Mouse (Mus musculus) adrenal gland, postnatal 14 days (tissue): Measurements from ENCODE around the gene Dyx1c1. TPM values are rescaled to one million over a fixed set of nuclear protein-coding genes. Genes with fewer than 3 reads are reported as not detected.

ENCODE experiments used
- DNase-seq: peaks from one replicate; pipeline ENCODE4 v3.0.0; 2021; ENCODE audit warnings: mixed read lengths
- total RNA-seq: library from RNA; stranded (reverse); gene quantifications from 2 replicates; pipeline ENCODE4 v1.2.3, GENCODE M21; 2021

Dyx1c1 gene
- total RNA-seq, 1 experiment from 2014 or later: 0.78 TPM

DNA sequence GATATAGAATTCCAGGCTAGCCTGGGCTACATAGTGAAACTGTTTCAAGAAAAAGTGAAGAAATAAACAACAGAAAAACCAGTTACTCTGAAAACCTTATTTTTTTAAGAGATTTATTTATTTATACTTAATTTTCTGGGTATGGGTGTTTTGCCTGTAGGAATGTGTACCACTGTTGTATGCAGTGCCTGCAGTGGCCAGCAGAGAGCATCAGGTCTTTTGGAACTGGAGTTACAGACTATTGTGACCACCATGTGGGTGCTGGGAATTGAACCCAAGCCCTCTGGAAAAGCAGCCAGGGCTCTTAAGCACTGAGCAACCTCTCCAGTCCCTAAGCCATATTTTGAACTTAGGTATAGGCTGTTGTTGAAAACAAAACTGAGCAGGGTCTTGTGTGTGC, 14.4 kb downstream of the Dyx1c1 start:
- DNase-seq: no peak

DNA sequence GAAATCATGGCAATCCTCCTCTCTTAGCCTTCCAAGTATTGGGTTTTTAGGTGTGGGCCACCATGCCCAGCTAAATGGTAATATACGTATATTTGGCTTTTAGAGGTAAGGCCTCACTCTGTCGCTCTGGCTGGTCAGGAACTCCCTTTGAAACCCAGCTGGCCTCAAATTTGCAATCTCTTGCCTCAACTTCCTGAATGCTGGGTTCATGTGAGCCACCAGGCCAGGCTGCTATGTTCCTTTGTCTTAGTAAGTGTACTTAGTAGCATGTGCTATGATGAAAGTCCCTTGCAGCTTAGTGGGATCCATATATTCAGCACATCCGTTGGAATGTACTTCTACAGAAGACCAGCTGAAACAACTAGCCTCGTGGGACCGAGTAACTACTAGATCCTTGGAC, 16.1 kb downstream of the Dyx1c1 start:
- DNase-seq: no peak

DNA sequence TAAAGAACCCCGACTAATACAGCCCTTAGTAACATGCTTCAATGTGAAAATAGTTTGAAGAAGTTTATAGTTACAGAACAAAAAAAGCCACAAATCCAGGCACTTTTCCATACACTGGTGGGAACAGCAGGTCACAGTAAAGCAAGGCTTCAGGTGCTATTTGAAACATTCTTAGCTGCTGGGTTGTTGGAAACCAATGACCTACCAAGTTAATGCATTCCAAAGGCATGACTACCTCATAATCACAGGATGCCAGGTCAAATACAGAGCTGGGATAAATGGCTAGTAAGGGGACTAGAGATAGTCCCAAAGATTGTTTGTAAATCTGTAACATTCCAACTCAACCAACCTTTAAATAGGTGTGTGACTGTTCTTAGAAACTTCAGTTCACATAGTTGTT, 16.7 kb downstream of the Dyx1c1 start:
- no peak for DNase-seq

DNA sequence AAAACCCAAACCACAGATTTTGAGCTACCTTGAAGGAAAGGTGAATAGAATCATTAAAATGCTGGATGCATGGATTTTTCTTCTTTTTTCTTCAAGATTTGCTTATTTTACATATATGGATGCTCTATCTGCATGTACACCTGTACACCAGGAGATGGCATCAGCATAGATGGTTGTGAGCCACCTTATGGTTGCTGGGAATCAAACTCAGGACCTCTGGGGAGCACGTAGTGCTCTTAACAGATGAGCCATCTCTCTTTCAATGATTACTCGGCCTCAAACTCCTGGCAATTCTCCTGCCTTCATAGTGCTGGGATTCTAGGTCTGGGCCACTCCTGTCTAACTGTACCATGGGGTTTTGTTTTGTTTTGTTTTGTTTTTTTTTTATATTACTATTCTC, 24.5 kb downstream of the Dyx1c1 start:
- DNase-seq: no peak

DNA sequence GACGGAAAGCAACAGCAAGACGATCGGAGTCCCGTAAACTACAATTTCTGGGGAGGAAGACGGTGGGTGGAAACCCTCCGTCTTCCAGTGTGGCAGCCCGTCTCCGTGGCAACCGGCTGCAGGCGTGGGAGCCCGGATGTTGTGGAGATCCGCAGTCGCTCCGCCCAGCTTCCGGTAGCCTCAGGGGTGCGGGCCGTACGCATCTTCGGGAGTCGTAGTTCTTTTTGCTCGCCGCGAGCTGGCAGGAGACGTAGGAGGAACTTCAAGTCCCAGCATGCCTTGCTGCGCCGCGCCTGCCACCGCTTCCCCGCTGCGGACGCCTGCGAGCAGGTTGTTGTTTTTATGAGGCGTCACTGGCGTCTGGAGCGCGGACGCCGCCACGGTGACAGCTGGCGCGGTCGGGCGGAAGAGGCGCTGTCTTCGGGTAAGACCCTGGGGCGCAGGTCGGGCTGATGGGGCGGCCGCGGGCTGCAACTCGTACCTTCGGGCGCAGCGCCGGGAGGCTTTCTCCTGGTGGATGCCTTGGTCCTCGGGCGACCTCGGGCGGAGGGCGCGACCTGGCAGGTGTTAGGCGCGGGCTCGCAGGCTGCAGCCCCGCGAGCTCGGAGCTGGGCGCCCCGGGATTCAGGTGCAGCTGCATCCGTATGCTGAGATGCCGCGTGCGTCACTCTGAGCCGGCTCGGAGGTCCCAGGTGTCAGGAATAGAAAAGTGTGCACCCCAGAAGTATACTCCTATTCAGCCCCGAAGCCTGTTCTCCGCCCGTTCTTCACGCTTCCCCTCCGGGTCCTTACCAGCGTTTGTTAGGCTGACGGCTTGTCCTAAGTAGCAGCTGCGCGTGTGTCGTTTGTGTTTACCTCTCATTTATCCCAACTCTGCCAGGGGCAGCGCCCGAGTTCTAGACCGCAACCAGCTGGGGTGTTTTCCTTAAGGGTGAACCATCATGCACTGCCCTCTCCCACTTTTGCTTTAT, 26.9 kb downstream of the Dyx1c1 start, which contains the start of the genes Ccpg1os and Ccpg1:
TSS of gene Ccpg1os (minus strand) at position 133 of the 971 bp plus-strand sequence.
TSS of gene Ccpg1 (plus strand) at position 180 of the 971 bp plus-strand sequence.
- DNase-seq: peak; percentile 98

DNA sequence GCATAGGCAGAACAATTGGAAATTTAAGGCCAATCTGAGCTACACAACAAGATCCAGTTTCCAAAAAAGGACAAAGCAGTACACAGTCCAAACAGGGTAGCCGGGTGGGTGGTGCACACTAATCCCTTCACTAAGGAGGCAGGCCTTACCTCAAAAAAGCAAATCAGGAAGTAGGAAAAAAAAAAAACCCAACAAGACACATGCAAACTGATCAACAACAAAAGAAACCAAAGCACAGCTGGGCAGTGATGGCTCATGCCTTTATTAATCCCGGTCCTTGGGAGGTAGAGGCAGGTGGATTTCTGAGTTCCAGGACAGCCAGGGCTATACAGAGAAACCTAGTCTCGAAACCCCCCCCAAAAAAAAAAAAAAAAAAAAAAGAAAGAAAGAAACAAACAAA, 29.1 kb downstream of the Dyx1c1 start:
- no peak for DNase-seq

DNA sequence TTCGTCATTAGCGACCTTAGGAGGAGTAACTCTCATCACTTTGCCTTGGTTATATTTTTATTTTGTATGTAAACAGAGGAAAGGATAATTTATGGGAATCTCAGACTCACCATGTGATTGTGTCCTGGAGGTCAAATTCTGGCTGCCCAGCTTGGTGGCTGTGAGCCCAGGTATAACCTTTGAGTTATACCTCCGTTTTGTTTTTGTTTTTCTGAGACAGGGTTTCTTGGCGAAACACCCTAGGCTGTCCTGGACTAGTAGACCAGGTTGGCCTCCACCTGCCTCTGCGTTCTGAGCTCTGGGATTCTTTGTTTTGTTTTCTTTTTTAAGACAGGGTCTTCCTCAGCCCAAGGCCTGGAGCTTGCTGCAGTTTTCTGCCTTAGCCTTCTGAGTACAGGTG, 30.1 kb downstream of the Dyx1c1 start:
- DNase-seq: no peak

DNA sequence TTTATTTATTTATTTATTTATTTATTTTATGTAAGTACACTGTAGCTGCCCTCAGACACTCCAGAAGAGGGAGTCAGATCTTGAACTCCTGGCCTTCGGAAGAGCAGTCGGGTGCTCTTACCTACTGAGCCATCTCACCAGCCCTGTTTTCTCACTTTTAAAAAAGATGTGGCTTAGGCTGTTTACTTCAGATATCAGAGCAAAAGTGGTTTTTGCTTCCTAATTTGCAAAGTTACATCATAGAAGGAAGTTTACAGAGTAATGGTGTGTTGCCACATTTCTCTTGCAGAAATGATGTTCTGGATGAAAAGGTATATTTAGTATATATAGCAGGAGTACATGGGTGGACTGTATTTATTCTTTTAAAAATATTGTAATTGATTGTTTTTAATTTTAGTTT, 32.8 kb downstream of the Dyx1c1 start:
- DNase-seq: no peak

DNA sequence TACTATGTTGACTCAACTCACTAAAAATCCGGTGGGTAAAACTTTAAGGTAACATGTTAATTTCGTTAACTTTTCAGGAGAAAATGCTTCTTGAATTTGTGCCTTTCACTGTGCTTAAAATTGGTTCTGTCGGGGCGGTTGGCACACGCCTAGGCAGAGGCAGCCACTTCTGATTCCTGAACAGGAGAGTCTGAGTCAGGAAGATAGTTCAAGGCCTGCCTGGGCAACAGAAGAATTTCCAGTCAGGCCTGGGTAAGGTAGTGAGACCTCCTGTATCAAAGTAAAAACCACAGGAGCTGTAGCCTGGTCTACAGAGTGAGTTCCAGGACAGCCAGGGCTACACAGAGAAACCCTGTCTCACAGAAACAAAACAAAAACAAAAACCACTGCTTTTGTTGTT, 34.0 kb downstream of the Dyx1c1 start:
- peak; percentile 52 for DNase-seq

DNA sequence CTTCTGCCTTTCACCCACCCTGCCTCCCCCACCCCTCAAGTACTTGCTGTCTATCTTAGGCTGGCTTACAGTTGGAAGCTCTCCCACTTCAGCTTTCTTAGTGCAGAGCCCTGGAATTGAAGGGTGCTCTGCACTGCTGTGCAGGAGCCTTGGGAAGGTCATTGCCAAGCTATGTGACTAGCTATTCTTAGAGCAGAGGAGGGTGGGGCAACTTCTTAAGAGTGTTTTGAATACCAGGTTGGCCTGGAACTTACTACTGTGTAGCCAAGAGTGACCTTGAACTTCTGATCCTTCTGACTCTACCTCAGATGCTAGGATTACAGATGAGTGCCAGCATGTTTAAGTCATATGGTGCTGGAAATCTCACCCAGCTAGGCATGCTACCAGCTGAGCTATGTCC, 37.6 kb downstream of the Dyx1c1 start:
- no peak for DNase-seq

DNA sequence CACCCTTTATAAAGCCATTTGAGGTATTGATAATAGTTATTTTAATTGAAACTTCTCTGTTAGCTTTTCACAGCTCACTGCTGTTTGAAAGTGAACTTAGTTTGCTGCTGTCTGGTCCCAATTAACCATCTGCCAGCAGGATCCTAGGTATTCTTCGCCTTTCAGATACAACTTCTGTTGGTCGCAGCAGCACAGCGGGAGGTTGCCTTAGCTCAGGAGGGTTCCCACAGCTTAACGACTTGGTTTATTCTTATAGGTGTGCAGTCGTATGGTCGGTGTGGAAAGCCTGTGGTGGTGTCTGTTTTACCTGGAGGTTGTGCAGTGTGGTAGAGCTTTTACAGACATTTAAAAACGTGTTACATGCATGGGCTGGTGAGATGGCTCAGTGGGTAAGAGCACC, 38.2 kb downstream of the Dyx1c1 start:
- no peak for DNase-seq

DNA sequence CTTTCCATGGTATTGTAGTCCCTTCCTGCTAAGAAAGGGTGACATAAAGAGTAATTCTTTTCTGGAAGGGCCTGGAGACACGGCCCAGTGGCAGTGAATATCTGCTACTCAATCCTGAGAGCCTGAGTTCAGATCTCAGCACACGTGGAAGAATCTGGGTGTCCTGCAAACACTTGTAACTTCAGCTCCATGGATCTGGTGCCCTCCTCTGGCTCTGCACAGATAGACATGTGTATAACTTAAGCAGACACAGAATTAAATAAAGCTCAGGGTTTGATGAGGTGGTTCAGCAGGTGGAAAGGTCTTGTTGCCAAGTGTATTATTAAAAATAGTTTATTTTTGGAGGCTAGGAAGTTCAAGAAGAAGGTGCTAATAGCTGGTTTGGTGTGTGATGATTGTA, 41.9 kb downstream of the Dyx1c1 start:
- no peak for DNase-seq

DNA sequence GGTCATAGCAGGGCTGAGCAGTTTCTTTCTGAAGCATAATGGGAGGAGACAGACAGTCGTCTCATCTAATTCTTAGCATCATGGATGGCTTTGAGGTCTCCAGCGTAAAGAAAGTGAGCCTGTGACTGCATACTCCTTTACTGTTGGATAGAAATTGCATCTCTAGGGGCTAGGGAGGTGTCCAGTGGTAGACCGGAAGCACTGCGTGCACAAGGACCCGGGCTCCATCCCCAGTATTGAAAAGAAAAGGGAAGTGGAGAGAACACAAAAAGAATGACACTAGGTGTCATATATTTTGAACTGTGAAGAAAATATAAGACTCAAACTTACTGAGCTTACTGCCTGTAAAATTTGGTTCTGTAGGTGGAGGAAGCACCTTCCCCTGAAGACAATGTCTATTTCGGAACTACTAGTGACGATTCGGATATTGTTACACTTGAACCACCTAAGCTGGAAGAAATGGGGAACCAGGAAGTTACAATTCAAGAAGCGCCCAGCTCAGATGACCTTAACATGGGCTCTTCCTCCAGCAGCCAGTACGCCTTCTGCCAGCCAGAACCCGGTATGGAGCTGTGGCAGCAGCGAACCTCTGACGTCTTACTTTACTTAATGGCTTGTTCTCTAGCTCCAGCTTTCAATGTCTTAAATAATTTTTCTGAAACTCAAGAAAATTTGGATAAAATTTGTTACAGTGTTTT, 42.9 kb downstream of the Dyx1c1 start:
- DNase-seq: no peak

DNA sequence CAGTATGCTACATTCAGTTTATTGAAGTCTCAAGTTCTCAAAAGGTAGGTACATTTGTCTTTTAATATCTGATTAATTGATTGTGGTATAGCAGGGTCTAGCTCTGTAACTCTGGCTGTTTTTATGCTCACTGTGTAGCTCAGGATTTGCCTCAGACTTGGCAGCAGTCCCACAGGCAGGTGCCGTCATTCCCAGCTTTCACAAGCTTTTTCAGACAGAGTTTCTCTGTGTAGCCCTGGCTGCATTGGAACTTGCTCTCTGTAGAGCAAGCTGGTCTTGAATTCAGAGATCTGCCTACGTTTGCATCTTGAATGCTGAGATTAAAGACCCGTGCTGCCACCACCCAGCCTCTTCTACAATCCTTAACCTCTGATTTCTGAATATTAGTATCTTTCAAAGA, 43.6 kb downstream of the Dyx1c1 start:
- peak; percentile 61 for DNase-seq

DNA sequence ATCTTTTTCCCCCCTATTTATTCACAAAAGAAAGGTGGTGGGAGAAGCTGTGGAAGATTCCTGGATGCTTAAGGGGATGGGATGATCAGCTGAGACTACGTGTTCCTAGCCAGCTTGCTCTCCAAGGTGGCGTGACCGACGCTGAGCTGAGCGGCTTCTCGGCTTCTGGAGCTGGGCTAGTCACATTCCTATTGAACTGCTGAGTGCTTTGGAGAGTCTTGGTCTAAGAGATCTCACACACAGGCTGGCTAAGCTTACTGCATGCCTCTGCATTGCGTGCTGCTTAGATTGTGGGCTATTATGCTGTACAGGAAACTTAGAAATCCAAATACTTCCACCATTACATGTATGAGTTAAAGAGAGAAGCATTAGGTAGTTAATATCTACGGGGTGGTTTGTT, 45.5 kb downstream of the Dyx1c1 start:
- no peak for DNase-seq

DNA sequence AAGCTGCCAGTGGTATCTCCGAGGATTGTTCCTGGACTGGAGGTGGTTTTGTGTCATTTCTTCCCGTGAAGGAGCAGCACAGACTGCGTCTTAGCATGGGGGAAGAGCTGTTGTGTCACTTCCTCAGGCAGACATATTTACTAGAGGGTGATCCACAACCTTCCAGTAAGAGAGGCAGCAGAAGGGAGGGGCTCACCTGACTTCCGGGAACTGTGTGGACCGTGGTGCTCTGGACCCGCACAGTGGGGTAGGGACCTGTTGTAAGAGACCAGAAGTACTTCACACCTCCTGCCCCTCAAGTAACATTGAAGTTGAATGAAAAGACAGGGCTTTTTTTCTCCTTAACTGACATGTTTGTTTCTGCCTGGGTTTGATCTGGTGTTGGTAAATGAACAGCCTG, 46.5 kb downstream of the Dyx1c1 start:
- no peak for DNase-seq

DNA sequence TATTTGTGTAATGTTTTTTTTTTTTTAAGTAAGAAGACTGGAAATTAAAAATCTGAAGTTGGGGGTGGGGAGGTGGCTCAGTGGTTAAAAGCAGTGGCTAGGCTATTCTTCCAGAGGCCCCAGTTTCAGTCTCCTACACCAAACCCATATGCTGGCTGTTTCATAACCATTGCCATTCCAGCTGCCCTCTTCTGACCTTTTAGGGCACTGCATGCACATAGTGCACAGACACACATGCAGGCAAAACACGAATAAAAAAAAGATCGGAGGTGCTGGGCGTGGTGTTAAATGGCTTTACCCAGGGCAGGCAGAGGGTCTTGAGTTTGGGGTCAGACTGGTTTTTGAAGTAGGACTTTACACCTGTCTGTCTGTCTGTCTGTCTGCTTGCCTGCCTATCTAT, 47.6 kb downstream of the Dyx1c1 start:
- DNase-seq: no peak

DNA sequence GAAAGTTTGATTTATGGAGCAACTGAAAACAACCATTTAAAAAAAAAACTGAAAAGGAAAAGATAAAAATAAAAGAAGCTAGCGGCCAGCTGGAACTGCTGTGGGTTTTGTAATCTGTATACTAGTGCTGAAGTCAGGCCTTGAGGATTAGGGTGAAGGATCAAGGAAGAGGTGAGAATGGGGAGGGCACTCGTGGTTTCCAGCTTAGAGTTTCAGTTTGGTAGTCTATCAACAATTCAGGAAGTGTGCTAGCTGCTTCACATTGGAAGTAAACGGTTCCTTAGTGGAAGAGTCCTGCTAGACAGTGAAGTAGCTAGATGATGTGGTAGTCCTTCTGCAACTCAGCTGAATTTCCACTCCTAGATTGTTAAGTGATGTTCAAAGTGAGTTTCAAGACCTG, 49.8 kb downstream of the Dyx1c1 start:
- no peak for DNase-seq

DNA sequence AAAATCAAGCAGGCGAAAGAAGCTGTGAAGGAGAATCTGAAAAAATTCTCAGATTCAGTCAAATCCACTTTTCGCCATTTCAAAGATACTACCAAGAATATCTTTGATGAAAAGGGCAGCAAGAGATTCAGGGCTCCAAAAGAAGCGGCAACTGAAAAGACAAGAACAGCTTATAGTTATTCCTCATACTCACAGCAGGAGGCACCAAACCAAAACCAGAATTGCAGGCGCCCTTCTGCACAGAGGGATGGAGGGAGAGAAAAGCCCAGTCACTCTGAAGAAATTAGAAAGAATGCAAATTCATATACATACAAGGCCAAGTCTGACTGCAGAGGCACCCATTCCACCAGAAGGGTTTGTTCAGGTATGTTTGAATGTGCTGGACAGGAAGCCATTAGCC, 54.0 kb downstream of the Dyx1c1 start:
- no peak for DNase-seq

DNA sequence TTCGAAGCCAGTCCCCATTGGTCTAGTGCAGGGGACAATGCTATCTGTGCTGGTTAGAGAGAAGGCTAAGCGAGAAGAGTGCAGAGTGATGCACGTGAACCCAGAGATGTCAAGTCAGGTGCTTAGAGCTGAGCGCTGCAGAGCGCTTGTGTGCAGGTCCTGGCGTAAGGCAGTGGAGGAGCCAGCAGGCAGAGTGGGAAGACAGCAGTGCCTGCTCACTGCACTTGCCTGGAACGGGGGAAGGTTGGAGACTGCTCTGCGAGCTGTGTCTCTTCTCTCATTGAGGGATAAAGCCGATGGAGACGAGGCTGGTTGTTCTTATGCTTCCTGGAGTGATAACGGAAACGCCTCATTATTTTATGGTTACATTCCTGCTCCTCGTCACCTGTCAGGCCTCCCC, 56.1 kb downstream of the Dyx1c1 start:
- DNase-seq: no peak

DNA sequence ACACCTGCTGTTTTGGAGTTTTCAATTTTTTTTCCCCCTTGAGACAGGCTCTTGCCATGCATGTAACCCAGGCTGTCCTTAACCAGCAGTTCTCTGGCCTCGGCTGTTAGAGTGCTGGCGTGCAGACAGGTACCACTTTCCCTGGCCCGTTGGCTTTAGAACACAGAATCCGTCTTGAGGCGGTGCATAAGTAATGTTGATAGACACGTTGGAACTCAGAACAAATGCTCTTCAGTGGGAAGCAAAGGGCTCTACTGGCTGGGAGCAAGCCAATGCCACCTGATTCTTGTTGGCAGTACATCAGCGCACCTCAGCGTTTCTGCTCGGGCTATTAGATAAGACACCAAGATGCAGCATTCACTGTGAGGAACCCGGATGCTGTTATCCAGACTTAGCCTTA, 61.3 kb downstream of the Dyx1c1 start:
- peak; percentile 37 for DNase-seq

DNA sequence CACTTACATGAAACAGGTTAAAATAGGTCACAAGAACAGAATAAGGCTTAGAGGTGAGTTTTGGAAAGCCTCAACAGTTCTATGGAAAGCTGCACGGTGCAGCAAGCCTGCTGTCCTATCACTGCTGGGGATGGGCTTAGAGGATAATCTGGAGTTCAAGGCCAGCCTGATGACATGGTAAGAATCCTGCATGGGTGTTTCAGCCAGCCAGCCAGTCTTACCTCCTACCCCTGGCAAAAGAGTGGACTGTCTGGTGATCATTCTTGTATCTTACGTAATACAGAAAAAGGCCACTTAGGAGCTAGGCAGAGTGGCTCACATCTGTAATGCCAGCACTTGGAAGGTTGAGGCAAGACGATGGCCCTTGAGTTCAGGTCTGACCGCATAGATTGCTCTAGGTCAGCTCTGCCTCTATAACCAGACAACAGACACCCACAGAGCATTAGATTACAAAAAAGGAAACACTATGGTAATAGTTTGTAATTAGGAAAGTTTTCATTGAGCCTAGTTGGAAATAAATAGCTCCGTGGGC, 62.0 kb downstream of the Dyx1c1 start:
- DNase-seq: no peak
